Mouse (Mus musculus) olfactory bulb, adult 2 months (tissue): ENCODE results near the gene Tfap4.

Experiments
- CTCF ChIP-seq: fragments of 200-500 bp; IDR thresholded peaks from 2 replicates; pipeline ENCODE4 v1.5.1; 2012; ENCODE audit warnings: low read depth, mild to moderate bottlenecking, low read length, moderate library complexity; ENCODE audit not compliant: insufficient read depth
- POLR2A ChIP-seq: fragments of 200-500 bp; IDR thresholded peaks from 2 replicates; pipeline ENCODE4 v1.6.1; 2012; ENCODE audit warnings: mild to moderate bottlenecking, low read depth, low read length, moderate library complexity; ENCODE audit not compliant: insufficient read depth

DNA sequence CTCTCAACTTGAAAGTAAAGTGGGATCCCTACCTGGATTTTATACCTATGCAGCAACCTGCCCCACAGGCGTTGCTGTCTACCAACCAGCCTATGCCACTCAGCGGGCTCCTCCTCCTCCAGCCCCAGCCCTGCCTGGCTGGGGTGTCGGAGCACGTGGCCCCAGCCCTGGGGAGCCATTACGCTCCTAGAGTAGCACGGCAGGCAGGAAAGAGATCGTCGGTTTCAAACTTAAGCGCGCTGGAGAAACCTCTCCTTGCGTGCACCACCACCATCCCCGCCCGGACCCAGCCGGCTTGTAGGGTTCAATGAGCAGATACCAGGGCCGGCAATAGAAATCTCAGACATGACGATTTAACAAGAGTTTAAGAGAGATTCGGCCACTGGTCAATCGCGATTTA is 1.7 kb downstream of the Tfap4 start:
- TF ChIP-seq POLR2A = no peak
- TF ChIP-seq CTCF = no peak
